Mouse (Mus musculus): ENCODE data around the gene Bnc1. TPM values are rescaled to one million over a fixed set of nuclear protein-coding genes. Genes with fewer than 3 reads are reported as not detected.

Bnc1 gene
- total RNA-seq (2021), result not detected

DNA sequence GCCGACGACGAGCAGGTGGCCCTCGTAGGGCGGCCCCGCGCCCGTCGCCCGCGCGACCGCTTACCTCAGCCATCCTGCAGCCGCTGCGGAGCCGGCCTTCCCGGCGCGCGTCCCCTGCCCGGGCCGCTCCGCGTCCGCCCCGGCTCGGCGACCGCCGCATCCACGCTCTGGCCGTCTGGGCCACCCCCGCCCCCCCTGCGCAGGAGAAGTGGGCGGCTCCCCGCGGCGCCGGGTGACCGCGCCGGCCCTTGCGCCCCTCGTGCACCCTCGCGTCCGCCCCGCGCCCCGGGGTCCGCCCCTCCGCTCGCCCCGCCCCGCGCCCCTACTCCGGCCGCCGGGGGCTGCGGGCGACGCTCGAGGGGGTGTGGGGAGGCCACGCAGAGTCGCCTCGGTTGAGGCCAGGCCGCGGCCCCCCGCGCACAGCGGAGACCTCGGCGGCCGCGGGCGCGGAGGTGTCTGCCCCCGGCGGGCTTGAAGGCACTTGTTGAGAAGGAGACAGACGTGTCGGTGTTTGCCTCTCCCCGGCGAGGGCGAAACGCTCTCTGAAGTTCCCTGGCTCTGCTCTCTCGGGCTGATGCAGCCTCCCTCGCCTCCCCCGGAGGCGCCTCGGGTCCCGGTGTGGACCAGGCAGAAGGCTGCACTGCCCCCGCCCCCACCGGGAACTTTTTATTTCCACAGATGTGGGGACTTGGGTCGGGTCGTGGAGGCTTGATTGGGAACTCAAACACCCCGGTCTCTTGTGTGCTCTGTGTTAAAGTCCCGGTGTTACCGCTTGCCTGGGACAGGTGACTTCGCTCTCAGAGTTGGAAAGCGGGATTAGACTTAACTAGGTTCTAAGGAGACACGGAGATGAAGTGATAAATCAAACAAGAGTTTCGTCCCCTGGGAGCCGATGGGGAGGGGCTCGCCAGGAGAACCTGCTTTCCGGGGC lies at the start of gene Bnc1:
Gene Bnc1, minus strand, starts transcription at position 162 of the 931 bp plus-strand sequence.
- DNase-seq, result peak; percentile 10
- intact Hi-C loops (cut with DNase I), result no loop called here

DNA sequence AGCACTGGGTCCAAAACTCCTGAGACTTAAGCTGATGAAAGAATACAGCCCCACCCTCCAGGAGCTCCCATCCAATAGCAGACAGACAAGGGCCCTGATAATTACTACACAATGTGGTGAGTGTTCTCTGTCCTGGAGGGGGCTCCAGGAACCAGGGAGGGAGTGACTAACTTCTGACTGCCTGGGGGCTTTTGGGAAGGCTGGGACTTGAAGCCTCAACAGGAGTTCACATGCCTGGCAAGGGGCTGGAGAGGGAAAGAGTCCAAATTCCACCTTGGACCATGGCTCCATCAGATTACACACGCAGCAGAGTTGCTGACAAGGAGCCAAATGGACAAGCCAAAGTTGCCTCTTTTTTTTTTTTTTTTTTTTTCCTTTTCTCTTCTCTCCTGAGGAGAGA lies 41.3 kb upstream of the Bnc1 start:
- intact Hi-C loops (cut with DNase I), result no loop called here
- DNase-seq, result peak; percentile 42

DNA sequence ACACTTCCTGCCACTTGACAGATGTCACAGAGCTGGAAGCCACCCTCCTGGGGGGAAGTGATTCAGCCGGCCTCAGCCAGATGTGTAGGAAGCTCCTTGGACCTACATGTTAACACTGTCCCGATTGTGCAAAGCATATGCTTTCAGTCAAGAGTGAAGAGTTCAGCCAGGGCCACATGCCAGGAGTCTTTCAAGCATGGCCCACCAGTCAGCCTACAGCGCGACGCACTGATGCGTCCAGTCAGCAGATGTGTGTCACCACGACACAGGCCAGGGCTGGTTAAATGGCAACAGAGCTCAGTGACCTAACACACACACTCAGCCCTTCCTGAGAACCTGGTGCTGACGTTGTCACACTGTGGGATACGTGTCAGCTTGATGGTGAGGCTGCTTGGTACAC lies 37.6 kb upstream of the Bnc1 start:
- intact Hi-C loops (cut with DNase I), result no loop called here
- peak; percentile 85 for DNase-seq

DNA sequence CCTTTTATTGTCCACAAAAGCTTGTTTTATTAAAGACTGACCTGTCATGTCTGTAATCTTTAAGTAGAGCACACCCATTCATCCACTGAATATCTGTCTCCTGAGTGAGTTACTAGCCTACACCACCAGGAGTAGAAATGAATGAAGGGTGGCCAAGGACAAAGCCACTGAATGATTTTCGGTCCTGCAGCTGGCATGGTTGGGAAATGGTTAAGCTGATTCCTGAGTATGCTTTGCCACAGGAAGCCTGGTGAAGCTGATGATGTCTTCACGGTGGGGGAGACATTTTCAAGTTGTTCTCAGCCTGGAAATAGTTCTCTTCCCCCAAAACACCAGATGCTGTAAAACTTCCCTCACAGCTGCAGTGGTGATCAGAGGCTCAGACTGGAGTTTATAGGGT lies 33.7 kb upstream of the Bnc1 start:
- intact Hi-C loops (cut with DNase I), result no loop called here
- DNase-seq, result no peak

DNA sequence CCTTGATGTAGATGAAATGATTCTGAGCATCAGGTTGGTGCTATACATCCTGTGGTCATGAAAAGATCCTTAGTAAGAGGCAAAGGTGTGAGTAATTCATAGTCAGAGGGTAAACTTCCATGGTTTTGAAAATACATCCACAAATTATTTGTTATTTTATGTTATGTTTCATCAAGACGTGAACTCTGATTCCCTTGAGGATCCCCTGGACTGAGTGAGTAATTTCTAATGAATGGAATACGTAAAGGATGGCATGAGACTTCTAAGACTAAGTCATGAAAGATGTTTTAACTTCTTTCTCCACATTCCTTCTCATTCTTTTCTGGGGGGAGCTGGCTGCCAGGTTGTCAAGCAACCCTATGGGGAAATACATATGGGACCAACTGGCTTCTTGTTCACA lies 31.6 kb upstream of the Bnc1 start:
- intact Hi-C loops (cut with DNase I), result no loop called here
- no peak for DNase-seq

DNA sequence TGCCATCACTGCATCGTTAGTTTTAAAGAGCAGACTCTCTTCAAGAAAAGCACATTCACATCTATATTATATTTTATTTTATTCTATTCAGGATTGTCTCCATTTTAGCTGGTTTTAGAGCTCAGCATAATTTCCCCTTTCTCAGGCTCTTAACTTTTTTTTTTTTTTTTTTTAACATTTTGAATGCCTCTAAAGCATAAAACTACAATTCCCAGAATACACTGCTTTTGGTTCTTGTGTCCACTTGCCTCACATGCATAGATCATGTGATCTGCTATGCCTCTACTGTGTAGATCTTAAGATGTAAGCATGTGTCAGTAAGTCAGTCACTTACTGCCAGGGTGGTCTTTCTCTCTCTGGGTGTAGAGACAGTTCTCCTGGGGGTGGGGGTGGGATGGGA lies 30.3 kb upstream of the Bnc1 start:
- intact Hi-C loops (cut with DNase I), result no loop called here
- no peak for DNase-seq

DNA sequence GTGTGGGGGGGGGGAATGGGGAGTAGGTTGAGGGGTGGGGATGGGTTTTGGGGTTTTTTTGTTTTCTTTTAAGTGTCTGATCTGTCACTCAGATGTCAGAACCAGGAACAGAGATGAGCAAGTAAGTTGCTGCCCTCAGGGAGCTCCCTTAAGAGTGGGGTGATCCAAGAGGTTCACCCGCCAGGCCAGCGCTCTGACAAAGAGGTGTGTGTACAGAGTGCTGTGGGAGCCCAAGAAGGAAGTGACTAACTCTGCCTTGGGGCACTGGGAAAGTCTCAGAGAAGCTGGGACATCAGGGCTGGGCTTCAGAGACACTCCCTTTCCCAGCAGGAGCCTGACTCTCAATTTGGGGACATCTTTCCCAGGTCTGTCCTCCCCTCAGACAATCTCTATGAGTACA lies 25.9 kb upstream of the Bnc1 start:
- DNase-seq, result no peak
- intact Hi-C loops (cut with DNase I), result no loop called here

DNA sequence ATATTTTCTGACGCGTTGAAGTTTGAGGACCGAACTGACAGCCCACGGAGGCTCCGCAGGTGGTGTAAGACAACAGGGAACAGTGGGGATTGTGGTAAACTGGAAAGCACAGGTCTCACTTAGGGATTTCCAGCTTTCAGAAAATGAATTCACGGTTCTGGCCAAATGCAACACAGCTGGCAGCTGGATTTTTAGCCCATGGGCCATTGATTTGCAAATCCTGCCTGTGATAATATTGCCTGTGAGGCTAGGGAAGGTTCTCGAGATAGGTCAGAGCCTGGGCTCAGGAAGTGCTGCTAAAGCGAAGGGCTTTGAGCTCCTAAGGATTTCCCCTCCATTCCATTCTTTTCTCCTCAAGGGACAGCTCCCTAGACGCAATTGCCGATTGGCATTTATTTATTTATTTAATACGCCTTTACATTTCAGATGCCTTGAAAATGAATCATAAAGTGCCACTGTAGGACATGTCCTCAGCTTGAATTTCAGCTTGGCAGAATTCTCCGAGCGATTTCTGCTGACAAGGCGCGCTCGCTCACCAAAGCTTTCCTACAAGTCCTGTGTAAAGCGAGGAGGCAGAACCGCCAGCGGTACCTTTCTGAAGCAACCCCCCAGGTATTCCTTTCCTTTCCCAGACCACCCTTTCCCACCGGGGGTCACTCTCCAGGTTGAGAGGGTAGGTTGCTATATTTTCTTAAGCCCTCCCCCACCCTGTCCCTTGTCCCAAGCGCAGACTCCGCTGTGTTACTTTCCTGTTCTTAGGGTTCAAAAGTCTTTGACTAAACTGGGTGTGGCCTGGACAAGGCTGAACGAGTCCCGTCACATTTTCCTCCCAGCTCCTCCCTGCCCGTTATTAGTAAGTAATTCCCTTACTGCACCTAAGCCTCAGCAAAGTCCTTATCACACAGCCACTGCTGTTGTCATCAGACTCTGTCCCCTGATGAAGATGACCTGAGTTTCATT lies 24.9 kb upstream of the Bnc1 start:
- intact Hi-C loops (cut with DNase I), result no loop called here
- no peak for DNase-seq

DNA sequence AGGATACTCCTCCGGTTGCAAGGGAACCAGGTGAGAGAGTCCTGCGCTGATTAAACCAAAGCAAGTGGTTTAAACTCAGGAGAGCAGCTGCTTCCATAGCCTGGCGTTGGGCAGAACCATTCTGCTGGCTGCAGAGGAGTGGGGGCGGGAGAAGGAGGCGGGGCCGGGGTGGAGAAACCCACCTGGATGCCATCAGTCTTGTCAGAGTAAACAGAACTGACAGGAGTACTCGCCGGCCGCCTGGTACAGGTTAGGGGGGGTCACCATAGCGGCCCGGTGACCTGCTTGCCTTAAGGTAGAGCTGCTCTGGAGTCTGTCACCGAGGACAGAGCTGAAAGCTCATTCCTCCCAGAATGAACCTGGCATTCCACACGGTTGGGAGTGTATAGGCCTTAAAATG lies 20.4 kb upstream of the Bnc1 start:
- intact Hi-C loops (cut with DNase I), result no loop called here
- DNase-seq, result no peak

DNA sequence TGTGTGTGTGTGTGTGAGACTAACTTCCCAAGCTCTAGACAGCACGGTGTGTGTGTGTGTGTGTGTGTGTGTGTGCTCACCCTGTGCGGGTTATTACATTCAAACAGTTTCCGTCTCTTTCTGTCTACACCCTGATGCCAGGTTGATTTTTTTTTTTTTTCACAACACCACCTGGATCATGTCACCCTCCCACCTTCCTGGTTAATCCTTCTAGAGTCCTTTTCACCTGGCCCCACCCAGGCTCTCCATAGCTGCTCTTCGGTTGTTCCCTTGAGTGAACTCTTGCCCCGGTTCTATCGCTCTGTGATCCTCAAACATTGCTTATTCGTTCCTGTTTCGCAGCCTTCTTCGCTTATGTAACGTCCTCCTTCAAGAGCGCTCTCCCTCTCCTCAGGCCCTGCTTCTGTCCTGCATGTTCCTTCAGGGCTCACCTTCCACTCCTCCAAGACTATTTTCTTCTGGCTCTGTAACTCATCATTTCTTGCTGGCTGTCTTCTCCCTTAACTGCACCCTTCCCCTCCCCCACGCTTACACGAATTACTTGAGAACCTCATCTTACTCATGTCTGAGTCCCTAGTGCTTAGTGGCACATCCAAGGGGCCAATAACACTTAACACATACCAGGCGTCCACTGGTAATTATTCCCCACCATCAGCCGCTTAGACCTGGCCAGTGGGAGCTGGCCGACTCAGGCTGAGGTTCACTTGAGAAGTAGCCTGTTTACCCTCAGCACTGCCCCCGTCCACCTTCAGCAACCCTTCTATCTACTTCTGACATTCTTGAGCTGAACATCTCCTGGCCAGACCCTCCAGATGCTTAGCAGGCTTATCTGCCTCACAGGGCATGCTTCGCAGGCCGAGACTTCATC lies 19.7 kb upstream of the Bnc1 start:
- no peak for DNase-seq
- intact Hi-C loops (cut with DNase I), result no loop called here

DNA sequence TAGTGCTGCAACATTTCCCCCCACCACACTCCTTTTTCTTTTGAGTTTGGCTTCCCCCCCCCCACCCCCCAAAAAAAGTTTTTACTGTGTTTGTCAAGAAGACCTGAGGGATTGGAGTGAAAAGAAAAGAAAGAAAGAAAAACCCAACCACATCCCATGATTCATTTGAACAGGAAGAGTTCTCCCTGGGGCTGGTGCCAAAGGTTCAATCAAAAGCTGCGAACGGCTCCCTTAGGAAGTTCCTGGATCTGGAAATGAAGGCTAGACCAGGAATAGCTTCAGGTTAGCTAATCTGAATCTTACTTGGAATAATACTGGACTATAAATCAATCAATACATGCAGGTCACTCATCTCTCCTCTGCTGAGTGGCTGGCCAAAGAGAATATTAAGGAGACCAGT lies 15.1 kb upstream of the Bnc1 start:
- DNase-seq, result no peak
- intact Hi-C loops (cut with DNase I), result no loop called here

DNA sequence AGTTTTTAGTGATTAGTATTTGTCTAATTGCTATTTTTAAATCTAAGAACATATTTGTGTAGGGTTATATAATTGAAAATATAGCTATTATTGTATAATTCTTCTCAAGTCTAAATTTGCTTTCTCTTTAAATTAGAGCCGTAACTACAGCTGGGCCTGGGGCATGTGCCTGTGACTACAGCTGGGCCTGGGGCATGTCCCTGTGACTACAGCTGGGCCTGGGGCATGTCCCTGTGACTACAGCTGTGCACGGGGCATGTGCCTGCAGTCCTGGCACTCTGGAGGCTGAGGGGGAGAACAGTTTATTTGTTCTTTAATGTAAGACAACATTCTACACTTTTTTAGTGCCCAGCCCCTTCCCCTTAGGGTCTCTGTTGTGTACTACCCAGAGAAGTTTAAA lies 12.1 kb upstream of the Bnc1 start:
- intact Hi-C loops (cut with DNase I), result no loop called here
- no peak for DNase-seq

DNA sequence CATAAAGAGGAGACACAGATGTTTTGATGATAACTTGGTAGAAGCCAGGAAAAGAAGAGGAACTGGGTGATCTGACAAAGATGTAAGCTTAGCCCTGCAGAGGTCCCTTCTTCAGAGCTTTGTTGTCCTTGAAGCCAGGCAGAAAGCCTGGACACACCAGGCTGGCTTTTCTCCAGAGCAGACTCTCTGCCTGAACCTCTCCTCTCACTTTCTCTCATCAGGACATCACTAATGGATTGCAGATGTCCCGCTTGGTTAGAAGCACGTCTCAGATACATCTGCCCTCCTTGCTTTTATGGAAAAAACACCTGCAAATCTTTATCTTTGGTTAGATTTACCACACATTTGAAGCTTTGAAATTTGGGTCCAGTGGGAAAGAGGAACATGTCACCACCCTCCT lies 7.7 kb upstream of the Bnc1 start:
- intact Hi-C loops (cut with DNase I), result no loop called here

DNA sequence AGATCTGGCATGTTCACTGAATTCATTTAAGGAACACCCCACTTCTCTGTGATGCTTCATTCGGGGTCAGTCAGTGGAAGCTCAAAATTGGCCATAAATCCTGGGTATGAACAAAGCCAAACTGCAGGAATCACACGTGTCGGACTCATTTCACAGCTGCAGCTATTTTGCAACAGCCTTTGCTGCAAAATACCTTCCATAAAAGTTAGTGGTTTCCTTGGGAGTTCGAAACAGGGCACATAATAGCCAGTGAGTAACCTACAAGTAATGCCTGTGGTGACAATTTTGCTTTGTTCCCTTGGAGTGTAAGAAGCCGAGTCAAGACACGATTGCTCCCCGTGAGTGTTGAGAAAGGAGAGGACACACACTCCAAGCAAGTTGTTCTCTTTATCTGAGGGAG lies 7.3 kb upstream of the Bnc1 start:
- no peak for DNase-seq
- intact Hi-C loops (cut with DNase I), result no loop called here

More for the DNA sequence above, 7.7 kb upstream of the Bnc1 start:
- DNase-seq, result no peak

DNA sequence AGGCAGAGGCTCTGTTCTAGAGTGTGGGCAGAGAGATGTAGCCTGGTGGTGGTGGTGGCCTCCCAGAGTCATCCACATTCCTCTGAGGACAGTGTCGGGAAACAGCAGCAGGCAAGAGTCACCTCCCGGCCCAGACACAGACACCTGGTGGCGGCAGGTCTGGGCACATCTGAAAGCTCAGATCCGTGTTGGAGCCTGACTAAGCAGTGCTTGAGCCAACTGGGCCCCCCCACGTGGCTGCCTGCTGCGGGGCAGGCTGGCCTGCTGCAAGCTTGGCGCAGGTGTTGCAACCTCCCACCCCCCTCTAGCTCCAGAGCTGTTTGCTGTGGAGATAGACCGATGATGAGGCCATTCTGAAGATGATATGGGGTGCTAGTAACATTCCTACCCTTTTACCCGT lies 3.9 kb upstream of the Bnc1 start:
- DNase-seq, result peak; percentile 26
- intact Hi-C loops (cut with DNase I), result no loop called here

DNA sequence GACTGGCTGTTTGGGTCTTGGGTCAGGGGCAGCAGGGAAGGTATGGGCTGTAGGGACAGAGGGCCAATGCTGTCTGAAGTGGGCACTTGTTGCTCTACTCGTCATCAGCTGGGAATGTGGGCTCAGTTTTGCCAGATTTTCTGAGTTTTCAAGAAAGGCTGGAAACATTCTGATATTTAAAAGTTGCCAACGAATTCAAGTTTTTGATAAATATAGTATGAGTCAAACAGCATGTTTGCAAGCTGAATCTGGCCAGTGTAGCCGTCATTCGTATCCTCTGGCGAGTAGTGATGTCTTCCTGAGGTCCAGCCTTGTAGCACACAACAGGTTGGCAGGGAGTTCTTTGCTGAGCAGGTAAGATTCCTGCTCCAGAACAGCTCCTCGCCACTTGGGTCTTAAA lies 3.0 kb upstream of the Bnc1 start:
- intact Hi-C loops (cut with DNase I), result no loop called here

DNA sequence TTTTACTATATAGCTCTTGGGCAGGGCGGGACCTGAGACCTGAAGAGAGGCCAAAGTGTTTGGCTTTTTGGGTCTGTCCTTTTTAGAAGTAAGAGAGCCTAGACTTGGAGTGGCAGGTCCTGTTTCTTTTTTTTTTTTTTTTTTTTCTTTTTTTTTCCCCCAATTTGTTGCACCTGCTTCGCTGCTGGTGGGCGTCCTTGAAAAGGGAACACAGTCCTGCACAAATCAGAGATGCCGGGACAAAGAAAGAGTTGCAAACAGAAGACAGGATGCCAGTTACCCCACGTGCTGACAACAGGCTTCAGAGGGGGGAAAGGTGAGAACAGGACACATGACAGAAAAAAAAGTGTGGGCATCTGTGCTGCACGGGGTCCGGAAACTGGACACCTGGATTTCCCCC lies 1.0 kb upstream of the Bnc1 start:
- no peak for DNase-seq
- intact Hi-C loops (cut with DNase I), result no loop called here

More for the DNA sequence above, 3.0 kb upstream of the Bnc1 start:
- no peak for DNase-seq

DNA sequence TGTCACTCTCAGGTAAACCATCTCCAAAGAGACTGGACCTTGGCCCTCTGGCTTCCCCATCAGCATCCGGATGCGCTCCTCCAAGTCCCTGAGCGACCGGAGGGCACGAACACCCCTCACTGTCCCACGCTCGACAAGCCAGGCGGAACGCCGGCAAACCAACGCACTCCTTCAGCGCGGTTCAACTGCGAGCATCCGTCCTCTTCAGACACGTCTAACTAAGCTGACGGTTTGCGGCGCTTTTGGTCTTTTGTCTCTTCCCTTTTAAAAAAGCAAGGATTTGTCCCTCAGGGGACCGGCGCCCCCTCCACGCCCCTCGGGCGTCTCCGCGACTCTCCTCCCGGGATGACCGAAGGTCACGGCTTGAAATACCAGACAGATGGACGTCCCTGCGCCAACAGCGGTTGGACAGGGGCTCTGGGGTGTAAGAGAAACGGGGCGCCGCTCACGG lies 456 bp downstream of the Bnc1 start:
- no peak for DNase-seq
- intact Hi-C loops (cut with DNase I), result no loop called here

DNA sequence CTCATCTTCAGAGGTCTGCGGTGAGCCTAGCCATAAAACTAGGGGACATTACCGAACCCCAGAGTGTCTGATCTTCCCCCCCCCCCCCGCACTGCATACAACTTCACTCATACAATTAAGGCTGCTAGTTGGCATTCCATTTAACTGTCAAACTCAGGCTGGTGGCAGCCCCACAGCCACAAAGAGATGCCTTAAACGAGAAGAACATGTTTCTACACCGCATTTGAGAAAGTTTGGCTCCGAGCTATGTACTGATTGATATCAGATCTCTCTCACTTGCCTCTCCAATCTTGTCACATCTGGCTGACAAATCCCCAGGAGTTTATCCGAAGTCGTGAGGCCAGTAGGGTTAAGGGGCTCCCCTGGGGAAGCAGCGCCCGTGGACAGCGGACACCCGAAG lies 976 bp downstream of the Bnc1 start:
- intact Hi-C loops (cut with DNase I), result no loop called here

DNA sequence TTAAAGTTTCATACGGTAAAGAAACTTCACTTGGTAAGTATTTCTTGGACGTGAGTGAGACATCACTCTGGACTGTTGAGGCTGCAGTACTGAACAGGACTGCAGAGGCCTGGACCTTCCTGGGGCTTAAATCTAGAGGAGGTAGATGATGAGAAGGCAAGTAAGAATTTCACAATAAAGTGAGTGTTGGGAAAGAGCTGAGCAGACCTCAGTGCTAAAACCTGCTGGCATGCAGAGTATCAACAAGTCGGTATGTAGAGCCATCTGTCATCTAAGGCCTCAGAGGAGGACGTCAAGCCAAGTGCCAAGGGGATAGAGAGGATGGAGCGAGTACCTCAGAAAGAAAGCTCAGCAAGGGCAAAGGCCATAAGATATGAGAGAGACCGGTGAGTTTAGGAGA lies 8.4 kb downstream of the Bnc1 start:
- no peak for DNase-seq
- intact Hi-C loops (cut with DNase I), result no loop called here

More for the DNA sequence above, 976 bp downstream of the Bnc1 start:
- DNase-seq, result no peak

DNA sequence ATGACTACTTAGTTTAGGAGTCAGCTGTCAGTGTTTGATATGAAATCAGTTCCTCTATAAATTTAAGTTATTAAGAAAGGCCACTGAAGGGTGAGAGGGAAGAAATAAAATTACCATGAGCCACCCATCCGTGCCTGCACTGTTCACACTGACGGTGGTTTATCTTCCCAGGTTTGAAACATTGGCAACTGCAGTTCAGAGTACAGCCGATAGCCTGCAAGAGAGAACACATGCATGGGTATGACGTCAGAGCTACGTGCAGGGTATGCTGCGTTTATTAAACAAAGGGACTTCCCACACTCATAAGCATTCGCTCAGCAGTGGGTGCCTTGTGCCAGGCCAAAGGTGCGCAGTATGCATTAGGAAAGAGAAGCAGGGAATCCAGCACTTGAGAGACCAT lies 13.8 kb downstream of the Bnc1 start:
- intact Hi-C loops (cut with DNase I), result no loop called here
- no peak for DNase-seq
